Mouse (Mus musculus): ENCODE data around the gene Aplp2. TPM values are rescaled to one million over a fixed set of nuclear protein-coding genes. Genes with fewer than 3 reads are reported as not detected.

The Aplp2 gene
- total and polyA plus RNA-seq, 3 experiments = 79.4 to 724 (median 492) TPM

- Histone ChIP-seq H3K4me3 (ENCODE audit: low read depth, low read length) (no peak overlapping the region), H3K36me3 (replicated peaks) (peaks cover 70% of the 10 kb centered on the region), H3K4me1 (ENCODE audit: insufficient read depth, low read depth, low read length) (peaks cover 48% of the 10 kb centered on the region), H3K9me3 (replicated peaks) (peaks cover 7% of the 10 kb centered on the region), H3K27me3 (ENCODE audit: insufficient read depth, low read length) (no peaks in the 10 kb centered on the region)
- DNase-seq (ENCODE audit: low spot score) (no peak), ATAC-seq (ENCODE audit: extremely low read depth, insufficient number of reproducible peaks, low FRiP score, poor library complexity, severe bottlenecking) (no peak)
- no peak for TF ChIP-seq GATA2 (IDR thresholded peaks at IDR 0.05; ENCODE audit: borderline replicate concordance, low read depth, low read length)
- no peak for TF ChIP-seq POLR2AphosphoS5 (IDR thresholded peaks at IDR 0.05; ENCODE audit: insufficient replicate concordance, low read depth, low read length)
- no peak for TF ChIP-seq GATA1 (IDR thresholded peaks at IDR 0.05; ENCODE audit: borderline replicate concordance, low read length)
- TF ChIP-seq CTCF (IDR thresholded peaks at IDR 0.05; ENCODE audit: low read depth, low read length) = no peak
- TF ChIP-seq TAL1 (conservative IDR thresholded peaks at IDR 0.05; ENCODE audit: low read depth, low read length) = no peak
Observed at GRCm38 (mm10) chr9:31195573-31195972, 16.0 kb downstream of the Aplp2 start.

GRCm38 (mm10) chr9:31192378-31192777 lies 19.2 kb downstream of the Aplp2 start:
- Histone ChIP-seq H3K9me3 (replicated peaks) (peaks cover 7% of the 10 kb centered on the region), H3K36me3 (replicated peaks) (peaks cover 70% of the 10 kb centered on the region), H3K4me3 (ENCODE audit: low read depth, low read length) (no peak overlapping the region), H3K27me3 (ENCODE audit: insufficient read depth, low read length) (no peaks in the 10 kb centered on the region), H3K4me1 (ENCODE audit: insufficient read depth, low read depth, low read length) (peaks cover 49% of the 10 kb centered on the region)
- TF ChIP-seq GATA2 (IDR thresholded peaks at IDR 0.05; ENCODE audit: borderline replicate concordance, low read depth, low read length) (no peak), POLR2AphosphoS5 (IDR thresholded peaks at IDR 0.05; ENCODE audit: insufficient replicate concordance, low read depth, low read length) (no peak), GATA1 (IDR thresholded peaks at IDR 0.05; ENCODE audit: borderline replicate concordance, low read length) (no peak), TAL1 (conservative IDR thresholded peaks at IDR 0.05; ENCODE audit: low read depth, low read length) (no peak), CTCF (IDR thresholded peaks at IDR 0.05; ENCODE audit: low read depth, low read length) (no peak)
- DNase-seq (ENCODE audit: low spot score) (no peak), ATAC-seq (ENCODE audit: extremely low read depth, insufficient number of reproducible peaks, low FRiP score, poor library complexity, severe bottlenecking) (no peak)

GRCm38 (mm10) chr9:31191543-31191942 lies 20.1 kb downstream of the Aplp2 start:
- peaks cover 68% of the 10 kb centered on the region for H3K36me3 ChIP-seq (replicated peaks)
- no peak overlapping the region for H3K4me3 ChIP-seq (ENCODE audit: low read depth, low read length)
- DNase-seq (ENCODE audit: low spot score) = no peak
- no peaks in the 10 kb centered on the region for H3K27me3 ChIP-seq (ENCODE audit: insufficient read depth, low read length)
- H3K9me3 ChIP-seq (replicated peaks) = peaks cover 7% of the 10 kb centered on the region
- peaks cover 49% of the 10 kb centered on the region for H3K4me1 ChIP-seq (ENCODE audit: insufficient read depth, low read depth, low read length)
- TF ChIP-seq POLR2AphosphoS5 (IDR thresholded peaks at IDR 0.05; ENCODE audit: insufficient replicate concordance, low read depth, low read length) (no peak), CTCF (IDR thresholded peaks at IDR 0.05; ENCODE audit: low read depth, low read length) (no peak), GATA1 (IDR thresholded peaks at IDR 0.05; ENCODE audit: borderline replicate concordance, low read length) (no peak), TAL1 (conservative IDR thresholded peaks at IDR 0.05; ENCODE audit: low read depth, low read length) (no peak), GATA2 (IDR thresholded peaks at IDR 0.05; ENCODE audit: borderline replicate concordance, low read depth, low read length) (no peak)
- no peak for ATAC-seq (ENCODE audit: extremely low read depth, insufficient number of reproducible peaks, low FRiP score, poor library complexity, severe bottlenecking)

- no peaks in the 10 kb centered on the region for H3K27me3 ChIP-seq (ENCODE audit: insufficient read depth, low read length)
- peaks cover 64% of the 10 kb centered on the region for H3K36me3 ChIP-seq (replicated peaks)
- DNase-seq (ENCODE audit: low spot score) (no peak), ATAC-seq (ENCODE audit: extremely low read depth, insufficient number of reproducible peaks, low FRiP score, poor library complexity, severe bottlenecking) (no peak)
- H3K4me1 ChIP-seq (ENCODE audit: insufficient read depth, low read depth, low read length) = peaks cover 45% of the 10 kb centered on the region
- H3K9me3 ChIP-seq (replicated peaks) = peaks cover 5% of the 10 kb centered on the region
- TF ChIP-seq TAL1 (conservative IDR thresholded peaks at IDR 0.05; ENCODE audit: low read depth, low read length) = no peak
- no peak for TF ChIP-seq CTCF (IDR thresholded peaks at IDR 0.05; ENCODE audit: low read depth, low read length)
- TF ChIP-seq GATA2 (IDR thresholded peaks at IDR 0.05; ENCODE audit: borderline replicate concordance, low read depth, low read length) = no peak
- no peak for TF ChIP-seq GATA1 (IDR thresholded peaks at IDR 0.05; ENCODE audit: borderline replicate concordance, low read length)
- no peak for TF ChIP-seq POLR2AphosphoS5 (IDR thresholded peaks at IDR 0.05; ENCODE audit: insufficient replicate concordance, low read depth, low read length)
- H3K4me3 ChIP-seq (ENCODE audit: low read depth, low read length) = no peak overlapping the region
Observed at GRCm38 (mm10) chr9:31189194-31189593, 22.4 kb downstream of the Aplp2 start.

- Histone ChIP-seq H3K4me1 (ENCODE audit: insufficient read depth, low read depth, low read length) (peaks cover 49% of the 10 kb centered on the region), H3K9me3 (replicated peaks) (no peaks in the 10 kb centered on the region), H3K4me3 (ENCODE audit: low read depth, low read length) (no peak overlapping the region), H3K27me3 (ENCODE audit: insufficient read depth, low read length) (no peaks in the 10 kb centered on the region), H3K36me3 (replicated peaks) (peaks cover 58% of the 10 kb centered on the region)
- no peak for DNase-seq (ENCODE audit: low spot score)
- ATAC-seq (ENCODE audit: extremely low read depth, insufficient number of reproducible peaks, low FRiP score, poor library complexity, severe bottlenecking) = no peak
- TF ChIP-seq POLR2AphosphoS5 (IDR thresholded peaks at IDR 0.05; ENCODE audit: insufficient replicate concordance, low read depth, low read length) (no peak), GATA1 (IDR thresholded peaks at IDR 0.05; ENCODE audit: borderline replicate concordance, low read length) (no peak), GATA2 (IDR thresholded peaks at IDR 0.05; ENCODE audit: borderline replicate concordance, low read depth, low read length) (no peak), TAL1 (conservative IDR thresholded peaks at IDR 0.05; ENCODE audit: low read depth, low read length) (no peak), CTCF (IDR thresholded peaks at IDR 0.05; ENCODE audit: low read depth, low read length) (no peak)
Observed at GRCm38 (mm10) chr9:31184439-31184838, 27.2 kb downstream of the Aplp2 start.

GRCm38 (mm10) chr9:31183061-31183460 lies 28.6 kb downstream of the Aplp2 start:
- TF ChIP-seq TAL1 (conservative IDR thresholded peaks at IDR 0.05; ENCODE audit: low read depth, low read length) (no peak), CTCF (IDR thresholded peaks at IDR 0.05; ENCODE audit: low read depth, low read length) (no peak), GATA1 (IDR thresholded peaks at IDR 0.05; ENCODE audit: borderline replicate concordance, low read length) (no peak), POLR2AphosphoS5 (IDR thresholded peaks at IDR 0.05; ENCODE audit: insufficient replicate concordance, low read depth, low read length) (no peak), GATA2 (IDR thresholded peaks at IDR 0.05; ENCODE audit: borderline replicate concordance, low read depth, low read length) (no peak)

More at GRCm38 (mm10) chr9:31183061-31183460, 28.6 kb downstream of the Aplp2 start:
- ATAC-seq (ENCODE audit: extremely low read depth, insufficient number of reproducible peaks, low FRiP score, poor library complexity, severe bottlenecking) (no peak), DNase-seq (ENCODE audit: low spot score) (no peak)
- no peaks in the 10 kb centered on the region for H3K9me3 ChIP-seq (replicated peaks)
- peaks cover 46% of the 10 kb centered on the region for H3K4me1 ChIP-seq (ENCODE audit: insufficient read depth, low read depth, low read length)
- no peaks in the 10 kb centered on the region for H3K27me3 ChIP-seq (ENCODE audit: insufficient read depth, low read length)
- no peak overlapping the region for H3K4me3 ChIP-seq (ENCODE audit: low read depth, low read length)
- H3K36me3 ChIP-seq (replicated peaks) = peaks cover 57% of the 10 kb centered on the region
